Mouse (Mus musculus) heart, embryonic 11.5 days (tissue): Measurements from ENCODE around the gene Bbx. TPM values are rescaled to one million over a fixed set of nuclear protein-coding genes. Genes with fewer than 3 reads are reported as not detected.

ENCODE experiments used
- ATAC-seq: fragments of 200-750 bp; cut with Nextera tagmentation; replicated peaks from 2 replicates; pipeline ENCODE4 v1.8.0; 2017; ENCODE audit warnings: moderate library complexity; ENCODE audit not compliant: insufficient number of reproducible peaks, low FRiP score, low TSS enrichment
- H3K27ac ChIP-seq: fragments of 300-500 bp; sonication (generic); 2 replicates; pipeline ENCODE4 v1.5.1; 2014; ENCODE audit warnings: mild to moderate bottlenecking, low read depth, low read length
- H3K27me3 ChIP-seq: fragments of 300-500 bp; sonication (generic); 2 replicates; pipeline ENCODE4 v1.6.1; 2014; ENCODE audit warnings: mild to moderate bottlenecking, low read length, mixed read lengths; ENCODE audit not compliant: control insufficient read depth, insufficient read depth
- H3K36me3 ChIP-seq: fragments of 300-500 bp; sonication (generic); 2 replicates; pipeline ENCODE4 v1.6.1; 2014; ENCODE audit warnings: mild to moderate bottlenecking, low read length, moderate library complexity, mixed read lengths; ENCODE audit not compliant: control insufficient read depth, insufficient read depth
- H3K4me1 ChIP-seq: fragments of 300-500 bp; sonication (generic); 2 replicates; pipeline ENCODE4 v1.6.1; 2014; ENCODE audit warnings: low read length; ENCODE audit not compliant: control insufficient read depth, insufficient read depth
- H3K4me2 ChIP-seq: fragments of 300-500 bp; sonication (generic); 2 replicates; pipeline ENCODE4 v1.6.1; 2014; ENCODE audit warnings: mild to moderate bottlenecking, moderate library complexity
- H3K4me3 ChIP-seq: fragments of 300-500 bp; sonication (generic); 2 replicates; pipeline ENCODE4 v1.5.1; 2014; ENCODE audit warnings: low read depth, low read length
- H3K9ac ChIP-seq: fragments of 300-500 bp; sonication (generic); 2 replicates; pipeline ENCODE4 v1.6.1; 2014; ENCODE audit warnings: mild to moderate bottlenecking, low read depth, low read length, moderate library complexity
- H3K9me3 ChIP-seq: fragments of 300-500 bp; sonication (generic); replicated peaks from 2 replicates; pipeline ENCODE4 v1.6.1; 2016; ENCODE audit warnings: low read length; ENCODE audit not compliant: control insufficient read depth
- WGBS: fragments of 180-500 bp; shearing (Covaris S2); extraction: QIAGEN DNeasy Blood & Tissue Kit; methylation state at CpG from one replicate; pipeline ENCODE4 v1.1.7; 2014; ENCODE audit not compliant: insufficient replicate concordance; 5-methylcytosine and 5-hydroxymethylcytosine counted together
- polyA plus RNA-seq: library from polyadenylated mRNA; unstranded; fragments of >200 nt; fragmentation: Nextera tagmentation; extraction: Ambion mirVana; gene quantifications from 2 replicates; pipeline ENCODE4 v1.2.1, GENCODE M21; 2014

The Bbx gene
- polyA plus RNA-seq, 1 experiment from 2014 or later: 40.2 TPM

GRCm38 (mm10) chr16:50298743-50299443, 133.3 kb downstream of the Bbx start:
- ATAC-seq: no peak
- Histone ChIP-seq H3K36me3 (no peaks in the 10 kb centered on the region), H3K4me2 (no peak overlapping the region), H3K27me3 (no peaks in the 10 kb centered on the region), H3K27ac (no peak overlapping the region), H3K4me3 (no peak overlapping the region), H3K4me1 (peaks cover 10% of the 10 kb centered on the region), H3K9ac (no peak overlapping the region), H3K9me3 (no peaks in the 10 kb centered on the region)
- 65% methylated on average over 8 of the region's 8 CpGs for WGBS

- Histone ChIP-seq H3K27ac (no peak overlapping the region), H3K4me3 (no peak overlapping the region), H3K4me1 (no peaks in the 10 kb centered on the region), H3K27me3 (no peaks in the 10 kb centered on the region), H3K9me3 (no peaks in the 10 kb centered on the region), H3K9ac (no peak overlapping the region), H3K36me3 (no peaks in the 10 kb centered on the region), H3K4me2 (no peak overlapping the region)
- no peak for ATAC-seq
- 73% methylated on average over 4 of the region's 4 CpGs for WGBS
Measured at GRCm38 (mm10) chr16:50293502-50294228, 138.5 kb downstream of the Bbx start.

GRCm38 (mm10) chr16:50292834-50293233, 139.4 kb downstream of the Bbx start:
- Histone ChIP-seq H3K4me1 (no peaks in the 10 kb centered on the region), H3K4me2 (no peak overlapping the region), H3K9ac (no peak overlapping the region), H3K9me3 (no peaks in the 10 kb centered on the region), H3K4me3 (no peak overlapping the region), H3K27ac (no peak overlapping the region), H3K36me3 (no peaks in the 10 kb centered on the region), H3K27me3 (no peaks in the 10 kb centered on the region)
- ATAC-seq: no peak
- 87% methylated on average over 5 of the region's 5 CpGs for WGBS

GRCm38 (mm10) chr16:50289764-50290163, 142.4 kb downstream of the Bbx start:
- H3K4me1 ChIP-seq: no peaks in the 10 kb centered on the region
- H3K36me3 ChIP-seq: no peaks in the 10 kb centered on the region
- 35% methylated on average over 5 of the region's 5 CpGs for WGBS
- H3K27ac ChIP-seq: no peak overlapping the region
- H3K4me2 ChIP-seq: no peak overlapping the region
- no peaks in the 10 kb centered on the region for H3K27me3 ChIP-seq
- H3K4me3 ChIP-seq: no peak overlapping the region
- H3K9ac ChIP-seq: no peak overlapping the region
- ATAC-seq: no peak
- H3K9me3 ChIP-seq: no peaks in the 10 kb centered on the region

GRCm38 (mm10) chr16:50272813-50273212, 159.4 kb downstream of the Bbx start:
- no peak overlapping the region for H3K4me2 ChIP-seq
- H3K9ac ChIP-seq: no peak overlapping the region
- WGBS: 87% methylated on average over 4 of the region's 4 CpGs
- H3K36me3 ChIP-seq: 0 out of 2 replicates have a peak, but pooled peaks cover 2% of the 10 kb centered on the region
- no peak for ATAC-seq
- H3K9me3 ChIP-seq: no peaks in the 10 kb centered on the region
- H3K27ac ChIP-seq: no peak overlapping the region
- H3K4me3 ChIP-seq: no peak overlapping the region
- H3K4me1 ChIP-seq: no peaks in the 10 kb centered on the region
- H3K27me3 ChIP-seq: no peaks in the 10 kb centered on the region

GRCm38 (mm10) chr16:50262647-50263046, 169.5 kb downstream of the Bbx start:
- Histone ChIP-seq H3K9ac (no peak overlapping the region), H3K4me2 (no peak overlapping the region), H3K27me3 (no peaks in the 10 kb centered on the region), H3K4me3 (no peak overlapping the region), H3K27ac (no peak overlapping the region), H3K9me3 (no peaks in the 10 kb centered on the region), H3K4me1 (no peaks in the 10 kb centered on the region), H3K36me3 (peaks cover 3% of the 10 kb centered on the region; the same call in 1 of the 2 replicates)
- WGBS: 91% methylated on average over 4 of the region's 4 CpGs
- no peak for ATAC-seq

- no peaks in the 10 kb centered on the region for H3K27me3 ChIP-seq
- H3K36me3 ChIP-seq: peaks cover 3% of the 10 kb centered on the region; the same call in 1 of the 2 replicates
- H3K4me3 ChIP-seq: no peak overlapping the region
- no peaks in the 10 kb centered on the region for H3K9me3 ChIP-seq
- no peak overlapping the region for H3K27ac ChIP-seq
- H3K9ac ChIP-seq: no peak overlapping the region
- H3K4me2 ChIP-seq: no peak overlapping the region
- whole genome bisulfite sequencing: 90% methylated on average over 9 of the region's 9 CpGs
- no peak for ATAC-seq
- H3K4me1 ChIP-seq: no peaks in the 10 kb centered on the region
Measured at GRCm38 (mm10) chr16:50262209-50262608, 170.0 kb downstream of the Bbx start.

GRCm38 (mm10) chr16:50261741-50262140, 170.4 kb downstream of the Bbx start:
- Histone ChIP-seq H3K9me3 (no peaks in the 10 kb centered on the region), H3K4me2 (no peak overlapping the region), H3K9ac (no peak overlapping the region), H3K36me3 (peaks cover 3% of the 10 kb centered on the region; the same call in 1 of the 2 replicates), H3K4me1 (no peaks in the 10 kb centered on the region), H3K4me3 (no peak overlapping the region), H3K27me3 (no peaks in the 10 kb centered on the region), H3K27ac (no peak overlapping the region)
- ATAC-seq: no peak
